Mouse (Mus musculus): Measurements from ENCODE around the gene Nup133.
"Not testable (repeated sequence)": the region's sequence is repeated elsewhere in the genome, so short reads cannot be mapped to it uniquely, and the experiment has no call there.

Nup133 gene

DNA sequence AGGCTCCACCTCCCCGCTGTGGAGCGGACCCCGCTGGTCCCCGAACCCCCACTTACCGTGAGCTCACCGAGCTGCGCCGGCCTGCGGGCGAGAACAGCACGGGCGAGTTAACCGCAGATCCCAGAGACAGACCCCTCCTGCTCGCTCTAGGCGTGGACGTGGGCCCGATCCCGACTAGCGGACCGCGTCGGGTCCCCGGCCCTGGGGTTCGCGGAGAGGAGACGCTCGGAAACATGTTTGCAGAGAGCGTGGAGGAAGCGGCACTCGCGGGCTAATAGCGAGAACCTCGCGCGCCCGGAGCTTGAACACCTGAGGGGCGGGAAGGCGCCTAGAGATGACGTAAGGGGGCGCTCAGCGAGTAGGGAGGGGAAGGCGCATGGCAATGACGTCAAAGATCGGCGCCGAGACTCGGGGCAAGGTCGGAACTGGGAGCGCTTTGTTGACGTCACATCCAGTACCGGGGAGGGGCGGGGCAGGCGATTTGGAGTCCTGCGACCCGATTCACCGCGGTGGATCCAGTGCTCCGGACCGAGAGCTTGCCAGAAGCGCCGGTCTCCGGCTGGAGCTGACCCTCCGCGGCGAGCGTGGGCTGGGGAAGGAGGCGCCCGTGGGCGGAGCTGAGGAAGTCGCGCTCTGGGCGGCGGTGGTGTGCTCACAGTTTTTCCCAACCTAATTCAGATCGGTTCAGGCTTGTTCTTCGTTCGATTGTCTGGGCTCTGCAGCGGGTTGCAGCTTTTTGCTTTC, at the start of gene Nup133:
Gene Nup133, minus strand, starts transcription at position 324 of the 744 bp plus-strand sequence.
- in situ Hi-C loops (cut with MboI, MseI), result loop anchor here (5.0 kb wide), 1 partner anchor 78 kb away; no protein-coding TSS in a partner anchor

GRCm38 (mm10) chr8:123993997-123994396, 44.9 kb upstream of the Nup133 start:
- in situ Hi-C loops (cut with MboI, MseI), result no loop called here

DNA sequence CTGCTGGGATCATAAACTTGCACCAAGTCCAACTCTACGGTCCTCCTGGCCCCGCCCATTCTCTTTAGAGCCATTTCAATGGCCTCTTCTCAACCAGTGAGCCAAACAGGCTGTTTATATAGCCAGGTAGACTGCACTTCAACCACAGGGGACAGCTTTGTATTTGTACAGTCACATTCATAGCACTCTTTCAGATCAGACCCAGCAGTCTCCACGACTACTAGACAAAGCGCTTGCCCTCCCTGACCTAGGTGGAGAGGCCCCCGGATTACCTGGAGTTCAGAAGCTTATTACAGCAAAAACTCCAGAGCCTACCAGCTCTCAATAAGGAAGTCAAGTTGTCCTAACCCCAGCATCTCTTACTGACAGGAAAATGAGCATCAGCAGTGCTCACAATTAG, 44.5 kb upstream of the Nup133 start:
- in situ Hi-C loops (cut with MboI, MseI), result no loop called here

GRCm38 (mm10) chr8:123992587-123992986, 43.5 kb upstream of the Nup133 start:
- in situ Hi-C loops (cut with MboI, MseI), result no loop called here

DNA sequence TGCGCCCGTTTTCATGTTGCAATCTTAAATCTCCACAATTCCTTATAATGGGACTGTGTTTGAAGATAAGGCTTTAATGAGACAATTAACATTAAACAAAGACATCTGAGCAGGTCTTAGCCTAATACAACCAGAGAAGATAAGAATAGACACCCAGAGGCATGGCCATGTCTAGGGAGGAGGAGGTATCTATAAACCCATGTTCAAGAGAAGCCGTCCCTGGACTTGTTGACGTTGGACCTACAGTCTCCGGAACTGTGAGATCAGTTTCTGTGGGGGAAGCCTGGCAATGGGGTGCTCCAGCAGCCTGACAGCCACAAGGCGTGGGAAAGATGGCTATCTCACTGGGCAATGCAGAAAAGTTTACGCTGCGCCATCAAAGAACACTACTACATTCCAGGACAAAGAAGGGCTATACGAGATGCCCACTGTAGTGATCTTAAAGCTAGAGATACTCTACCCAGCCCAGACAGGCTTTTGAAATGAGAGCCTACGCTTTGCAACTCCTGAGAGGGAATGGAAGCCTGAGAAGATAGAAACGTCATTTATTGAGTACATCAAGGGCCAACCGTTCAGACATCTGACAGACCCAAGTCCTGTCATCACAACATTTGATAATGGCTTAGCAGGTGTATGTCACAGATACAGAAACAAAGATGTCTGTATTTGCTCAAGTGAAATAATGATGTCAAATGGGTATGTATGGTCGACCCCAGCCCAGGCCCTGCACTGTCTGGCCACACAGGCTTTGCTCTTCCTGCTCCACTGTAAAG, 41.4 kb upstream of the Nup133 start:
- in situ Hi-C loops (cut with MboI, MseI), result no loop called here

- in situ Hi-C loops (cut with MboI, MseI), result no loop called here
Measured at GRCm38 (mm10) chr8:123989128-123989527, 40.1 kb upstream of the Nup133 start.

- in situ Hi-C loops (cut with MboI, MseI), result no loop called here
Measured at GRCm38 (mm10) chr8:123988605-123989038, 39.6 kb upstream of the Nup133 start.

DNA sequence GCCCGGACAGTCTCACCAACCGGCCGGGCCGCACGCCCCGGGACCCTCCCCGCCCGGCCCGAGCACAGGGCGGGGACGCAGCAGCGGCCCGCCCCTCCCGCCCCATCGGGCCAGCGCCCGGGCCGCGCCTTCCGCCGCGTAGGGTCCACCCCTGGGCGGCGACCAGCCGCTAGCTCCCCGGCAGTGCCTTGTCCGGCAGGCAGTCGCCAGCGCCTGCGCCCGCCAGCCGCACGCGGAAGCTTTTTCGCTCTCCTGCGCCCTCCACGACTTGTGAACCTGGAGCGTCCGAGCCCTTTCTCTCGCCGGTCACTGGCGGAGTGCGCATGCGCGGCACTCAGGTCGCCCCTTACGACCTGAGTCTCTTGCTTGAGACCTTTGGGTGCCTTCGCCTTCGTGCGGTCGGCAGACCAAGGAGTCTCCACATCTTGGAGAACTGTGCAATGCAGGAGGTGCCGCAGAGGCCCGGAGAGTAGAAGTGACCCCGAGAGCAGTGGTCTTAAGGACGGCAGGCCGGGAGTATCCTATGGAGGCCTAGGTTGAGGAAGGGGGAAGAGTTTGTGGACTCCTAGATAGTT, 33.8 kb upstream of the Nup133 start, which contains the start of gene Abcb10:
Gene Abcb10, minus strand, starts transcription at position 297 of the 575 bp plus-strand sequence.
- in situ Hi-C loops (cut with MboI, MseI), result no loop called here

DNA sequence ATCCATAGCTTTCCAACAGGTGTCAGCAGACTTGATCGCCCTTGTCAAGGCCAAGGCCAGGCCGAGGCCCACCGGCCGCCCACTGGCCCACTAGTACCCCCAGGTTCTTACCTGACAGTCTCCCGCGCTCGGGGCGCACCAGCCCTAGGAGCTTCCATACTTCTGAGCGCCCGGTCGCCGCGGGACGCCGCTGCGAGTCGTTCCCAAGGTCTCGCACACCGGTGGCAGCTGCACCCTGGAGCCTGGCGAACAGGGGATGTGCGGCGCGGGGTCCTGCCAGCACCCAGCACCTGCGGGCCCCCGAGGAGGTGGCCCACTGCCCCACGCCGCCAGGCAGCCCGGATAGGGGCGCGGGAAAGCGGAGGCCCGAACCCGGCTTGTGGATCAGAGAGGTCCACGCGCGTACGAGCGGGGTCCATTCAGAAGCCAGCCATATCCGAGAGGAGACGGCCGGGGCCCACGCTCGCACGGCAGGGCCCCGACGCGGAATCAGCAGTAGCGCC, 33.3 kb upstream of the Nup133 start:
- in situ Hi-C loops (cut with MboI, MseI), result no loop called here

- in situ Hi-C loops (cut with MboI, MseI), result no loop called here
Measured at GRCm38 (mm10) chr8:123981674-123982073, 32.6 kb upstream of the Nup133 start.

GRCm38 (mm10) chr8:123980239-123980638, 31.2 kb upstream of the Nup133 start:
- in situ Hi-C loops (cut with MboI, MseI), result no loop called here

GRCm38 (mm10) chr8:123978926-123979325, 29.9 kb upstream of the Nup133 start:
- in situ Hi-C loops (cut with MboI, MseI), result no loop called here

DNA sequence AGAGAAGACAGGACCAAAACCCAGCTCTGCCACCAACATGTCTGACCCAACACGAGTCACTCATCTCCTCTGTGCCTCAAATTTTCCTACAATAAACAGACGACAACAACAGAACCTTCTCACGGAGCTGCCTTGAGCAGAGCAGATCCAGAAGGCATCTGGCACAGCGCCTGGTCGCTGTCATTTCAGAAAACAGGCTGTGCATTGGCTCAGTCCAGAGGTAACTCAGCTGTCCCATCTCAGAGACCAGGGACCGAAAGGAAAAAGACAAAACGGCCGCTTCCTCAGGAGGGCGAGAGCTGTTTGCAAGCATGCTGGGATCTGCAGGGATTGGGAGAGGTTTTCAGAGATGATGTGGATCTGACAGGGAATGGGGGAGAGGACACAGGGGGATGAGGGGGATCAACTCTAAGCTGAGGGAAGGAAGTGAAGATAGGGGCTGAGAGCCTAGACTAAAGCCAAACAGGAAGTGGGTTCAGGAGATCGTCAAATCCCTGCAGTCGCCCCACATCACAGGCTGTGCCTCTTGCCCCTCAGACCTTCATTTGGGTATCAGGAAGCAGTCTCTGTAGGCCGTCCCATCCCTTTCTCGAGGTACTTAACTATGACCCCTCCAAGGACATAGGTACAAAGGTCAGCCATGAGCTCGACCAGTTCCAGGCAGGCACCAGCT, 29.2 kb upstream of the Nup133 start:
- in situ Hi-C loops (cut with MboI, MseI), result no loop called here

DNA sequence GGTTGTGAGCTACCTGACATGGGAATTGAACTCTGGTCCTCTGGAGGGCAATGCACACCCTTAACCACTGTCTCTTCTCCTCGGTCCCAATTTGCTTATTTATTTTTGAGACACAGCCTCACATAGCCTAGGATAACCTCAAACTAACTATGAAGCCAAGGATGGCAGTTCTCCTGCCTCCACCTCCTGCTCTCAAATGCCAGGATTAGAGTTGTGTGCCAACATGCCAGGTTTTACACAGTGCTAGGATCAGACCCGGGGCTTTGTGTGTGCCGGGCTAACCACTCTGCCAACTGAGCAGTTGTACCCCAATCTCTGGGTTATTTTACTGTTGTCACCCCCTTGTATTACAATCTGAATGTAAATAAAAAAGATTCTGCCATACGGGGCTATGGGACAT, 28.4 kb upstream of the Nup133 start:
- in situ Hi-C loops (cut with MboI, MseI), result no loop called here

DNA sequence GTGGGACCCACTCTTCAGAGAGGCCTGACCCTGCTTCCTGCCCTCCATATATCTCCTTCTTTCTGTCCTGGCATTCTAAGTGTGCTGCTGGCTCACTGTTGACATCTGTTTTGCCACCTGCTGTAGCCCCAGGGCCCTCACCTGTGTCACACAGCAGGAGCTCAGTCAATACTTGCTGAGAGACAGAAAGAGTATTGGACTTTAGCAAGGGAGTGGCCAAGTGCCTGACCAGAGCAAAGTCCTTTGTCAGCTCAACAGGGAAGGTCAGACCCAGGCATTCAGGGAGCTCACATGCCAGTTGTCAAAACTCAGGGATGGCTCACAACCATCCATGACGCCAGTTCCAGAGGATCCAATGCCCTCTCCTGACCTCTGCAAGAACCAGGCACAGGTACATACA, 24.4 kb upstream of the Nup133 start:
- in situ Hi-C loops (cut with MboI, MseI), result no loop called here

GRCm38 (mm10) chr8:123966896-123967295, 17.8 kb upstream of the Nup133 start:
- in situ Hi-C loops (cut with MboI, MseI), result no loop called here

DNA sequence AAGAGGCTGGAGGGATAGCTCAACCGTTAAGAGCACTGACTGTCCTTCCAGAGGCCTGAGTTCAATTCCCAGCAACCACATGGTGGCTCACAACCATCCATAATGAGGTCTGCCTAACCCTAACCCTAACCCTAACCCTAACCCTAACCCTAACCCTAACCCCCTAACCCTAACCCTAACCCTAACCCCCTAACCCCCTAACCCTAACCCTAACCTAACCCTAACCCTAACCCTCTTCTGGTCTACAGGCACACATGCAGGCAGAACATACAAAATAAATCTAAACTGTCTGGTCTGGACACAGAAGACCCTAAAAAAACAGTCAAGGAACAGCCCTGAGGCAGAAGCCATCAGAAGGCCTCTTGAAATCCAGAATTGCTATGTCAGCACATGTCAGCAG, 12.3 kb upstream of the Nup133 start:
- in situ Hi-C loops (cut with MboI, MseI), result no loop called here

DNA sequence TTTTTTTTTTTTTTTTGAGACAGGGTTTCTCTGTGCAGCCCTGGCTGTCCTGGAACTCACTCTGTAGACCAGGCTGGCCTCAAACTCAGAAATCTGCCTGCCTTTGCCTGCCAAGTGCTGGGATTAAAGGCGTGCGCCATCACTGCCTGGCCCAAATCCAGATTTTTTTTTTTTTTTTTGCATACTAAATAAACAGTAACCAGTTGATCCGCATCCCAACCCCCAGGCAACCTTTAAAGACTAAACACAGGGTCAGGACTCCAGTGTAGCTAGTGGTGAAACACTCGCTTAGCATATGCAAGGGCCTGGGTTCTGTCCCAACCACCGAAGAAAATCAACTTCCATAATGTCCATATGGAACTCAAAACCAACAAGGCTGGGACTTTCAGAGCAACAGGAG, 11.5 kb upstream of the Nup133 start:
- in situ Hi-C loops (cut with MboI, MseI), result not testable (repeated sequence)

GRCm38 (mm10) chr8:123960056-123960455, 11.0 kb upstream of the Nup133 start:
- in situ Hi-C loops (cut with MboI, MseI), result no loop called here

- in situ Hi-C loops (cut with MboI, MseI), result no loop called here
Measured at GRCm38 (mm10) chr8:123959473-123959872, 10.4 kb upstream of the Nup133 start.

GRCm38 (mm10) chr8:123958130-123958529, 9.1 kb upstream of the Nup133 start:
- in situ Hi-C loops (cut with MboI, MseI), result no loop called here

GRCm38 (mm10) chr8:123954246-123954645, 5.2 kb upstream of the Nup133 start:
- in situ Hi-C loops (cut with MboI, MseI), result no loop called here

All from regulatory T cell (primary cell).